Mouse (Mus musculus) heart, postnatal 10 days (tissue): ENCODE data around the gene Fam110a. TPM values are rescaled to one million over a fixed set of nuclear protein-coding genes. Genes with fewer than 3 reads are reported as not detected.
A peak's percentile ranks its signal among the peaks of the same experiment; 100 is the strongest.
"Not testable (repeated sequence)": the region's sequence is repeated elsewhere in the genome, so short reads cannot be mapped to it uniquely, and the experiment has no call there.

Source experiments
- DNase-seq, 2 experiments: peaks; one replicate each; pipeline ENCODE4 v3.0.0; 2021
- intact Hi-C: fragments of 180-260 bp; cut with DNase I; formaldehyde crosslinking; loops from one replicate; pipeline ENCODE4 v1.15.1; 2025
- total RNA-seq, 2 experiments: library from RNA; stranded (reverse); gene quantifications; 2 replicates each; pipeline ENCODE4 v1.2.3; 2021

The Fam110a gene
- total RNA-seq, 2 experiments from 2014 or later, result 5.7 to 7.3 TPM

- intact Hi-C loops, result loop anchor here (2.0 to 10.0 kb wide), 2 partner anchors 25 to 253 kb away; partner anchors contain the start of gene Psmf1
- DNase-seq, result no peak
Measured at GRCm38 (mm10) chr2:151997776-151998504, 17.9 kb upstream of the Fam110a start.

GRCm38 (mm10) chr2:151997190-151997575 lies 17.2 kb upstream of the Fam110a start:
- DNase-seq, result not testable (repeated sequence)
- intact Hi-C loops, result loop anchor here (2.0 to 10.0 kb wide), 2 partner anchors 24 to 252 kb away; partner anchors contain the start of gene Psmf1

GRCm38 (mm10) chr2:151996229-151997189 lies 16.5 kb upstream of the Fam110a start, which contains the start of gene Slc52a3:
TSS of gene Slc52a3 (plus strand) at chr2:151996511.
- intact Hi-C loops, result loop anchor here (2.0 to 10.0 kb wide), 2 partner anchors 24 to 252 kb away; partner anchors contain the start of gene Psmf1
- peak; percentile 89 to 95 for DNase-seq

GRCm38 (mm10) chr2:151994350-151995122 lies 14.5 kb upstream of the Fam110a start:
- intact Hi-C loops, result loop anchor here (1.0 to 10.0 kb wide), 4 partner anchors 53 to 250 kb away; partner anchors contain the start of gene Psmf1
- peak; percentile 85 to 91 for DNase-seq

- no peak for DNase-seq
- intact Hi-C loops, result loop anchor here (10.0 kb wide), 1 partner anchor 247 kb away; the partner anchor contains the start of gene Psmf1
Measured at GRCm38 (mm10) chr2:151991446-151991845, 11.4 kb upstream of the Fam110a start.

GRCm38 (mm10) chr2:151990985-151991394 lies 11.0 kb upstream of the Fam110a start:
- intact Hi-C loops, result loop anchor here (10.0 kb wide), 1 partner anchor 246 kb away; the partner anchor contains the start of gene Psmf1

GRCm38 (mm10) chr2:151988978-151989377 lies 9.0 kb upstream of the Fam110a start:
- intact Hi-C loops, result no loop called here
- DNase-seq, result no peak

More at GRCm38 (mm10) chr2:151990985-151991394, 11.0 kb upstream of the Fam110a start:
- no peak for DNase-seq

GRCm38 (mm10) chr2:151986958-151987357 lies 6.9 kb upstream of the Fam110a start:
- intact Hi-C loops, result no loop called here

GRCm38 (mm10) chr2:151985426-151986172 lies 5.6 kb upstream of the Fam110a start:
- intact Hi-C loops, result no loop called here
- no peak for DNase-seq

More at GRCm38 (mm10) chr2:151986958-151987357, 6.9 kb upstream of the Fam110a start:
- DNase-seq, result no peak

GRCm38 (mm10) chr2:151984019-151984418 lies 4.0 kb upstream of the Fam110a start:
- DNase-seq, result no peak
- intact Hi-C loops, result no loop called here

GRCm38 (mm10) chr2:151982476-151982875 lies 2.5 kb upstream of the Fam110a start:
- DNase-seq, result no peak
- intact Hi-C loops, result no loop called here

- no peak for DNase-seq
- intact Hi-C loops, result no loop called here
Measured at GRCm38 (mm10) chr2:151981268-151981667, 1.2 kb upstream of the Fam110a start.

GRCm38 (mm10) chr2:151980355-151980693 lies 305 bp upstream of the Fam110a start:
- intact Hi-C loops, result no loop called here
- DNase-seq, result no peak

- no peak for DNase-seq
- intact Hi-C loops, result no loop called here
Measured at GRCm38 (mm10) chr2:151978494-151978893, 1.5 kb downstream of the Fam110a start.

GRCm38 (mm10) chr2:151977689-151978440 lies 2.2 kb downstream of the Fam110a start:
- peak; percentile 82 for DNase-seq
- intact Hi-C loops, result no loop called here

GRCm38 (mm10) chr2:151976067-151976466 lies 4.0 kb downstream of the Fam110a start:
- DNase-seq, result no peak

GRCm38 (mm10) chr2:151975295-151975694 lies 4.7 kb downstream of the Fam110a start:
- DNase-seq, result no peak
- intact Hi-C loops, result no loop called here

More at GRCm38 (mm10) chr2:151976067-151976466, 4.0 kb downstream of the Fam110a start:
- intact Hi-C loops, result no loop called here
